Mouse (Mus musculus) megakaryocyte, adult 5-6 weeks (primary cell): ENCODE measurements around the gene Angel1. TPM values are rescaled to one million over a fixed set of nuclear protein-coding genes. Genes with fewer than 3 reads are reported as not detected.

Experiments
- ATAC-seq: 2 replicates; pipeline ENCODE4 v1.8.0; 2016; ENCODE audit warnings: mild to moderate bottlenecking, inconsistent platforms; ENCODE audit not compliant: poor library complexity, severe bottlenecking
- total RNA-seq, 2 experiments: library from RNA; stranded (forward) in 1 of 2; stranded (reverse) in 1 of 2; fragments of 153-499, 151-499 nt in 1 of 2; fragments of 221-1000, 200-1000 nt in 1 of 2; gene quantifications; 2 replicates each; pipeline versions ENCODE4 v1.2.3 to v1.2.4; 2015 to 2017

Gene Angel1
- total RNA-seq, 2 experiments from 2014 or later = 0.22 to 0.66 TPM

DNA sequence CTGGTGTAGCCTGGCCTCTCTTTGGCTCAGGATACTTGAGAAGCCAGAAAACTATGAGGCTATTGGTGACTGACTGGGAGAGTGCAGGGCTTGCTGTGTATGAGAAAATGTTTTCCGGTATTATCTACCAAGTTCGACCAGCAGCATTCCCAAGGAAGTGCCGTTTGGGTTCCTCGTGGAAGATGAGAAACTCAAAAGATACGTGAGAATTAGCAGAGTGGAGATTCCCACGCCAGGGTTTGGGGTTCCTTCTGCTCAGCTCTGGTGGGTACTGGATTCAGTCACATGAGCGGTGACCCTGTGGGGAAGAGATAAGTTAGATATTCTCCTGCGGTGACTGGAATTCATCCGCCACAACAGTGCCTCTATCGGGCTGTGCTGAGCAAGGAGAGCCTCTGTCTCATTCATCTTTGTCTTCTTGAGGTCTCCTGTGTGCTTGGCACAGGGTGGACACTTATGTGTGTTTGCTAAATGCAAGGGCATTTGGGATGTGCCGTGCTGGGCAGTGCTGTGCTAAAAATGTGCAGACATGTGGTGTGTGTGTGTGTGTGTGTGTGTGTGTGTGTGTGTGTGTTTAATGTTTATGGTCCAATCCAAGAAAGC lies 45.6 kb downstream of the Angel1 start:
- ATAC-seq = no peak

DNA sequence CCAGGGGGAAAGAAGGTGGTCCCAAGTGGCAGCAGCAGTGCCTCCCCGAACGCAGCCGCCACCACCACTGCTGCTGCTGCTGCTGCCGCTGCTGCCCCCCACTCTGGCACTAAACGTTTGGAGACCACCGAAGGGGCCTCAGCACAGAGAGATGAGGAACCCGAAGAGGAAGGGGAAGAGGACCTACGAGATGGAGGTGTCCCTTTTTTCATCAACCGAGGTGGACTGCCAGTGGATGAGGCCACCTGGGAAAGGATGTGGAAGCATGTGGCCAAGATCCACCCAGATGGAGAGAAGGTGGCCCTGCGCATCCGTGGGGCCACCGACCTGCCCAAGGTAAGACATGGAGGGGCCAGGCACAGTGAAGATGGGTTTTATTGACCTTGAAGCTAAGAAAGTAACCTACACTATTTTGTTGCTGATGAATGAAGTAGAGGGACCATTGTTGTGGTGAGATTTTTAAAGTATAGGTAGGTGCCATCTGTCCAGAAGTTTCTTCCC lies 46.2 kb downstream of the Angel1 start:
- no peak for ATAC-seq

DNA sequence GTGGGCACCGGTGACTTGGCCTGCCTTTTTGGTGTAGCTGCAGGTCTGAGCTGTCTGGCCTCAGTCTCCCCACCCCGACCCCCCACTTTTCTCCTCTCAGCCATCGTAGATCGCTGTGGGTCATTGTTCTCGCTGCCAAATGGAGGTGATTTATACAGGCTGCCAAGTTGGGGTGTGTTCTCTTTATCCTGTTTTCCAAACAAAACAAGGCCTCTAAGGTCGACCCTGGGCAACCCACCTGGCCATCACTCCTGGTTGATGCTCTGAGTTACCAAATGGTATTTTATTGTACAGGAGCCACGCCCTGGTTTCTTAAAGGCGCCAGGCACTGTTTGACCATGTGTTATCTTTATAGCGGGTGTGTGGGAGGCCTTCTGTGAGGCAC lies 46.7 kb downstream of the Angel1 start:
- no peak for ATAC-seq

DNA sequence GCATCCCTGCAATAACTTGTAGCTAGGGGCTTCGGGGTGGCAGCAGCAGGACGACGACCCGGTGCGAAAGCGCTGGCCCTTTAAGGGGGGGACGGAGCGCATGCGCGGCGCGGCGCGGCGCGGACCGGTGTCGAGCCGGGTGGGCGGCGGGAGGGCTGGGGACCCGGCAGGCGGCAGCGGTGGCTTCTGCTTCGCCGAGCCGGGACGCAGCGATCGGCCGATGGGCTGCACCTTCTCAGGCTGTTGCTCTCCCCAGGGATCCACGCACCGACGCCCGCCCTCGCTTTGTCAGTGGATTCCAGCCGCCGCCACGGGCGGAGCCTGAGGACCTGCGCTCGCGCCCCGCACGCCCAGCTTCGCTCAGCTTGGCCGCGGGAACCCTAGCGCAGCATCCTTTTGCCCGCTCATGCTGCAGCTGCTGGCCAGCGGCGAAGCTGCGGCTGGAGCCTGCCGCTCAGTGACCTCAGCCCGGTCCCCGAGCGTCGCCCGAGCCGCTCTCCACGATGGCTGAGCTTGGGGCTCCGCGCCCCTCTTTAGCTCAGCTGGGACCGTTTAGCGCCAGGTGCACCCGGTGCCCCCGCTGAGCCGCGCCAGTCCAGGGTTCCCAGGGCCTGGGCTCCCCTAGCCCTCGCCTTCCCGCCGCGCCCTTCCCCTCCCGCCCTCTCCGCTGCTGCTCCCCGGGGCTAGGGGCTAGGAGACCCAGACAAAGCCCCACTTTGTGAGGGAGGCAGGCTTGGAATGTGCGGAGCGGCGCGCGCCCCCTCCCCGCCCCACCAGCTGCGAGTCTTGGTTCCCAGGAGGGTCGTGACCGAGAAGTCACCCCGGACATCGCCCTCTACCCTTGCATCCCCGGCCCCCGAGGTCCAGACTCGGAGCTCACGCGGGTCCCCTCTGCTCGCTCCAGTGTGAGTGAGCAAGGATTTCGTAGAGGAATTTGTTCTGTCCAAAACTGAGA lies 47.4 kb downstream of the Angel1 start, which contains the start of gene Vash1:
Gene Vash1, plus strand, starts transcription at position 110 of the 955 bp plus-strand sequence.
- 0 out of 2 replicates have a peak, but pooled peaks have one; percentile 24 for ATAC-seq

DNA sequence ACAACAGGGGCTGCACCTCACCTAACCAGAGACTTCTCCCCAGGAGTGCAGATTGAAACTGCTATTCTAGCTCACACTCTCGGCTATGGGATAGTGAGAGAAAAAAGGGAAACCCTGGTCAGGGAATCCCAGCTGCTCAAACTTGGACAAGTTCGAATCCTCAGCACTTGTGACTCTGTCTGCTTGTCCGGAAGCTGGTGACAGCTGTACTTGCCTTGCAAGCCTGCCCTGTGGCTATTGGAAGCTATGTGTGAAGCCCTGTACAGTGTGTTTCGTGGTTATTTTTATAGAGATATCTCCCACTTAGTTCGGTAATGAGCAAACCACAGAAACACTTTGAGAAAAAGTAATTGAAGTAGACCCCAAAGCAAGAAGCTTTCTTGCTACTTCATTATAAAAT lies 53.8 kb downstream of the Angel1 start:
- ATAC-seq = no peak

DNA sequence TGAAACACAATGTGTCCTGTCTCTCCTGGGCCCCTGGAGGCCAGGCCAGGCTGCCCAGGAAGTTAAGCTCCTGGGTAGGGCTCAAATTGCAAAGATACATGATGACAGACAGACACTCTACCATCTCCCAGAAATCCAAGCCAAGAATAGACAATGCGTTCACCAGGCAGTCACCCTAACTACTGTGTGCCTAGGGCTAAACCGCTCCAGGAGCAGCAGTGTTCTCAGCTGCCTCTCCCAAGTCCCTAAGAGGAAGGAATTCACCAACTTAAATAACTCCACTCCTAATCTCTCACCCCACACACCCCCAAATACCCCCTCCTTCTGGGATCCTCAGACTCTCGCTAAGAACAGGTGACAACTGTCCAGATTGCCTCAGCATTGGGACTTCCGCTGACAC lies 54.2 kb downstream of the Angel1 start:
- no peak for ATAC-seq

DNA sequence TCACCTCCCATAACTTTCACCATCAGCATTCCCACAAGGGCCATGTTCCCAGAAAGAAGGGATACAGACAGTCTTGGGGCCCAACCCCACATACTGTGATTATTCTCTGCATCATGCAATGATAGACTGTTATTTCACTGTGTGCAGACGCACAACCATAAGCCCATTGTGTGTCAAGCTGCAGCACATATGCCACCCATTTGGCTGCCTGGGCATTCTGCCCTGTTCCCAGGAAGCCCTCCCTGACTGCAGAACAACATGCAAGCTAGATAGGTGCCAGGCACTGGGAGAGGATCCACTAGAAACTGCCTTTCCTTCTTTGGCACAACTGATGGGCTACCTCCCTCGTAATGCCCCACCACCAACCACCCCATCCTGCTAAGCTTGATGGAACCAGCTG lies 57.9 kb downstream of the Angel1 start:
- ATAC-seq = no peak

DNA sequence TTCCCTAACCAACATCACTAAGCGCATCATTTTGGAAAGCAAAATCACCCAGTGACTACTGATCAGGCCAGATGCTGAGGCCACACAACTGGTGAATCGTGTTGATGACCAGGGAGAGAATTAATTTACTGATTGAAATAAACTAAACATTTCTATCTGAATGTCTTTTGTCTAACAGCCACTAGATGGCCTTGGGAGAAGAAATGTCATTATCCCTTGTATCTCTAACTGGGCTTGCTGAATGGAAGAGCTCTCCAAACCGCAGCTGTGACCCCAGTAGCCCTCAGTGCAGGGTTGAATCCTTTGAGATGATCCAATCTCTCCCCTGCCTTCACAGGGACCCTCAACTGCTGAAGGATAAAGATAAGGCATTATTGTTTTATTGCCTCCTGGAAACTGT lies 60.6 kb downstream of the Angel1 start:
- no peak for ATAC-seq

DNA sequence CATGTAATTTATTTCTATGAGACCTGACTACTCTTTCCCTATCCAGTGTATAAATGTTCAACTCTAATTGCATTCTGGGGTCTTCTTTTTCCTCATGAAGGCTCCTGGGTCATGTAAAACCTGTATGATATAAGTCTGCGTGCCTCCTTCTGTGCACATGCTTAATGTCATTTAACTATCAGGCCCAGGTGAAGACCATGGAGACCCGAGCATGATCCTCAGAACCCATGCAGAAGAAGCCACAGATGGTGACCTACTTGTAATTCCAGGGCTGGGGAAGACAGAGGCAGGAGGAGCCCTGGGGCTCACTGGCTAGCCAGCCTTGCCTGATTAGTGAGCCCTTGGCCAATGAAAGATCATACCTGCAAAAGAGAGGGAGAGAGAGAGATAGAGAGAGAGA lies 65.8 kb downstream of the Angel1 start:
- no peak for ATAC-seq

DNA sequence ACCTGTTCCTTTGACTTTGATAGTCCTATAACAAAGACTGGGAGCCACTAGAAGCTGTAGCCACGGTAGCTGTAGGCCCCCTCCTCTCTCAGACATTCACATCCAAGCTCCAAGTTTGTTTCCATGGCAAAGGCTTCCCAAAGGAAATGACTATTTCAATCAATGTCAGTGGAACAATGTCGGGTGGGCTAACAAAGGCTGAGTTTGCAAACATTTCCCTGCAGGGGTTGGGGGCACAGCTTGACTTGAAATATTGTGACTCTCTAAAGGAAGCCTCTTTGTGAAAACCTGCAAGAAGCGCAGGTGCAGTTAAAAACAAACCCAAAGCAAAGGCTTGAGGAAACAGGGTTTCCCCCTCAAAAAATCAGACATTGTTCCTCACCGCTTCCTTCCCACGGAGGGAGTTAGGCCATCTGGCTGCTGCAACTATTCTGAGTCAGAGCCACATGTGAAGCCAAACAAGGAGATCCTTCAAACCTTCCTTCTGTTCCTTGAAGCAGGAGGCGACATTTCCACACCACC lies 66.8 kb downstream of the Angel1 start:
- ATAC-seq = no peak

DNA sequence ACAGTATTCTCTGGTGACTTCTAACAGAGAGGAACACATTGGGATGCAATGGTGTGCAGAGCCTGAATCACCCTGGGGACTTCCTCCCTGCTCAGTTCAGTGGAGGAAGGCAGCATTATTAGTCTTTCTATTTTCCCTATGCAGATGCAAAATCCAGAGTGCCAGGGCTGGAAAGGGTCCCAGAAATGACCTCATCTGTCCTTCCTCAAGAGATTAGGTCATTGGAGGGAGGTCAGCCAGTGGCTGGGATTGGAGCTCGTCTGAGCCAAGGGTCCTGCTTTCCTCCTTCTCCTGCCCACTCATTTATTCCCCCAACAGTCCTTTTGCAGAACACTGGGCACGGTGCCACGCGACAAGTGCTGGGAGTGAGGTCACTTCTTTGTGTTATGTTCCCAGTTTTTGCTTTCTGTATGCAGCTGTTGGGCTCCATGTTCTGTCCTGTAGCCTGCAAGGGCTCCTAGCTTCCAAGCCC lies 73.7 kb downstream of the Angel1 start:
- no peak for ATAC-seq

DNA sequence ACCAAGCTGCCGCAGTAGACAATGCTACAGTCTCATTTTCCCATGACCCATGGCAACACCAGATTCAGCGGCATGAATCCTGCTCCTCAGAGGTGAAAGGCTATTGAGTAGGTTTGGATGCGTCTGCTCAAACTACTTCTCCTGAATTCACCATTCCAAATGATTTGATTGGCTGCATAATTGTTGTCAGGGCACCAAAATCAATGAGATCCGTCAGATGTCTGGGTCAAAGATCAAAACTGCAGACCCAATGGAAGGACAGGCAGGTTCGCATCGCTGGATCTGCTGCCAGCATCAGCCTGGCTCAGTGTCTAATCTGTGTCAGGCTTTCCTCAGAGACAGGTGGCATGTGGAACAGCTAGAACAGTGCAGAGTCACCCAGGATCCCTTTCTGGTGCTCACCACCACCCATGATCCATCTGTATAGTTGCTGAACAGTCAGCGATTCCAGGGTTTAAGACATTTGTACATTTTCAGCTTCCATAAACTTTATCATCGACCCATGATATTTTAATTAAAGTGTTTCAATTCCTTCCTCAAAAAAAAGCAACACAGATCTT lies 74.9 kb downstream of the Angel1 start:
- no peak for ATAC-seq

Other genes with a start within 250 kb of the Angel1 start
- gene Vash1, start 47.8 kb downstream of the Angel1 start, total RNA-seq (2015) = not detected in 2 replicates
- gene Vash1, start 47.8 kb downstream of the Angel1 start, total RNA-seq (2017) = 0.16 TPM in 1 of 2 replicates, not detected in the other
- not detected in 2 replicates for gene Lrrc74a, start 7.9 kb upstream of the Angel1 start, total RNA-seq (2015)
- not detected in 2 replicates for gene Lrrc74a, start 7.9 kb upstream of the Angel1 start, total RNA-seq (2017)
- gene Irf2bpl, start 158.3 kb upstream of the Angel1 start, total RNA-seq (2015) = 3.0 and 3.6 TPM in 2 replicates
- gene Irf2bpl, start 158.3 kb upstream of the Angel1 start, total RNA-seq (2017) = 1.4 and 3.5 TPM in 2 replicates
- gene Cipc, start 220.6 kb upstream of the Angel1 start, total RNA-seq (2015) = 12.0 and 12.9 TPM in 2 replicates
- gene Cipc, start 220.6 kb upstream of the Angel1 start, total RNA-seq (2017) = 8.9 and 11.0 TPM in 2 replicates